Mouse (Mus musculus): ENCODE measurements at regions not wholly inside any gene's neighbourhood (a gene's known extent, or its start where the extent isn't known, plus 50 kb on each side); places are given as distances from the start of the nearest gene placed in this dataset.

DNA sequence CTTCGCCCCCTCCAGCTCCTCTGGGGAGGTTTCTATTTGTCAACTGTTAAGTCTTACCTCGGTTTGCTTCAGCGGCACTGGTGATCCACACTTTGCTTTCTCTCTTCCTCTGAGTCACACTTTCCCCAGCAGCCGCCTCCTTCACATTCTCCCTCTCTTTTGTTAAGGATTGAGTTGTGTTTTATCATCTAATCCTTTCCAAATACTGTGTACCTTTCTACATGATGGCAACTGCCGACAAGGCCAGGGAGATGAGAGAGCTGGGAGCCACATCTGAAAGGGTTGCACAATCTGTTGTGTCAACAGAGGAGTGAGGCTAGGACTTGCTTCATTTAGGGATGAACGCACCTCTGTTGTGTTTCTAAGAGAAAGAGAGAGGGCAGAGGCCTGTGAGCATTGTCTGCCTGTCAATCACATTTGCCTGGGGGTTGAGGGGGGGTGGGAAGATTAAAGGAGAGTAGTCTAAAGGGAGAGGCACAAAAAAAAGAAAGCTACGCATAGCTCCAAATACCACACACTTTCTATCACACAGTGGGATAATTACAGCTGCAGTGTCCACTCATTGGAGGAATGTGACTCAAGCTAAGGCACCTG lies 369.1 kb upstream of the Adamts16 start:
- H3K9me3 ChIP-seq (replicated peaks; ENCODE audit: low read length) = no peaks in the 10 kb centered on the region
- H3K27me3 ChIP-seq (replicated peaks) = no peaks in the 10 kb centered on the region
- H3K79me2 ChIP-seq (replicated peaks; ENCODE audit: control insufficient read depth, extremely low read depth, insufficient read depth, poor library complexity, severe bottlenecking) = no peaks in the 10 kb centered on the region
- H3K4me2 ChIP-seq (ENCODE audit: insufficient read depth, low read depth, poor library complexity, severe bottlenecking) = no peak overlapping the region
- DNase-seq (ENCODE audit: extremely low read depth) = peak; percentile 16
- H3K4me3 ChIP-seq (replicated peaks in 1 of 3; ENCODE audit: low read depth in 2 of 3, low read length in 2 of 3, poor library complexity in 1 of 3) = no peak overlapping the region
- peak overlapping the region; percentile 1; the same call in 1 of the 2 replicates for H3K9ac ChIP-seq (ENCODE audit: insufficient read depth, low read depth)
- dilution Hi-C loops (cut with MboI; ENCODE audit: extremely low pct_ligation_motif_present, extremely low pct_unique_long_range_greater_than_20kb, low sequenced_read_pairs) (no loop called here), in situ Hi-C loops (cut with MboI; ENCODE audit: low pct_ligation_motif_present, low pct_unique_long_range_greater_than_20kb, low sequenced_read_pairs) (no loop called here)
- peak; percentile 36; the same call in 1 of the 2 replicates for TF ChIP-seq EP300 (IDR thresholded peaks at IDR 0.05; ENCODE audit: low read length)
- no peak for TF ChIP-seq CHD2 (IDR thresholded peaks at IDR 0.05; ENCODE audit: low read length)
- peak; percentile 15; the same call in 1 of the 2 replicates for TF ChIP-seq JUN (IDR thresholded peaks at IDR 0.05; ENCODE audit: insufficient read depth, low read depth, low read length)
- no peak for TF ChIP-seq HCFC1 (IDR thresholded peaks at IDR 0.05; ENCODE audit: low read depth, low read length)
- no peak for TF ChIP-seq BHLHE40 (IDR thresholded peaks at IDR 0.05; ENCODE audit: low read depth, low read length)
- TF ChIP-seq NRF1 (IDR thresholded peaks at IDR 0.05; ENCODE audit: low read depth, low read length) = no peak
- TF ChIP-seq RCOR1 (conservative IDR thresholded peaks at IDR 0.05; ENCODE audit: low read depth, low read length) = no peak
- TF ChIP-seq SIN3A (IDR thresholded peaks at IDR 0.05; ENCODE audit: low read length) = no peak
- TF ChIP-seq MXI1 (IDR thresholded peaks at IDR 0.05; ENCODE audit: low read depth, low read length) = no peak
- TF ChIP-seq MEF2A (IDR thresholded peaks at IDR 0.05; ENCODE audit: borderline replicate concordance, low read depth, low read length) = no peak
- no peak for TF ChIP-seq TBP (conservative IDR thresholded peaks at IDR 0.05; ENCODE audit: low read depth, low read length)
- TF ChIP-seq JUND (conservative IDR thresholded peaks at IDR 0.05; ENCODE audit: low read depth, low read length) = no peak; the same call in 1 of the 2 replicates
- no peaks in the 10 kb centered on the region for H3K36me3 ChIP-seq (replicated peaks in 1 of 2; ENCODE audit: control insufficient read depth in 1 of 2, insufficient read depth in 1 of 2, low read length in 1 of 2)
- H3K4me1 ChIP-seq (ENCODE audit: control insufficient read depth in 1 of 2, insufficient read depth in 2 of 2) = peaks cover 4 to 17% of the 10 kb centered on the region in 2 experiments
- H3K27ac ChIP-seq (ENCODE audit: insufficient read depth, low read depth) = no peak overlapping the region

DNA sequence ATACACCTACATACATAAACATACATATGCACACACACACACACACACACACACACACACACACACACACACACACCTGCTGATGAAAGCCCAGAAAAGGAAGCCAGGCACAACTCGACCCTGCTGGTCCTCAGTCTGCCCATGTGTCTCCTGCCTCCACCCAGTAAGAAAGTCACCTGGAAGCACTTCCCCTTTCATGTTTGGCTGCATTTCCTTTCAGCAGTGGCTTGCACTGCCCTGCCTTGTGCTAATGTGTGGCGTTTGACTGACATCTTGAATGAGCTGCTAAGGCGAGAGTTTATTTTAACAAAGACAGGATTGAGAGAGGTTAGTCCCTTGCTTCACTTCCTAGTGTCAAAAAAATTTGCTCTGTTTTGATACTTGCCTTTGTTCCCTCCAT lies 364.1 kb upstream of the Adamts16 start:
- TF ChIP-seq ZKSCAN1 (IDR thresholded peaks at IDR 0.05; ENCODE audit: borderline replicate concordance, low read depth, low read length) (no peak), EP300 (IDR thresholded peaks at IDR 0.05; ENCODE audit: low read length) (peak; percentile 43; the same call in 1 of the 2 replicates), HCFC1 (IDR thresholded peaks at IDR 0.05; ENCODE audit: low read depth, low read length) (peak; percentile 17; the same call in 1 of the 2 replicates), MAFK (IDR thresholded peaks at IDR 0.05; ENCODE audit: insufficient replicate concordance, low read length) (no peak), PAX5 (IDR thresholded peaks at IDR 0.05; ENCODE audit: low read length) (no peak)
- DNase-seq (ENCODE audit: extremely low read depth) = peak; percentile 65
- Histone ChIP-seq H3K4me3 (replicated peaks in 1 of 3; ENCODE audit: low read depth in 2 of 3, low read length in 2 of 3, poor library complexity in 1 of 3) (no peak overlapping the region), H3K36me3 (replicated peaks in 1 of 2; ENCODE audit: control insufficient read depth in 1 of 2, insufficient read depth in 1 of 2, low read length in 1 of 2) (no peaks in the 10 kb centered on the region), H3K9ac (ENCODE audit: insufficient read depth, low read depth) (no peak overlapping the region), H3K4me2 (ENCODE audit: insufficient read depth, low read depth, poor library complexity, severe bottlenecking) (0 out of 2 replicates have a peak overlapping the region, but pooled peaks have one; percentile 1), H3K27ac (ENCODE audit: insufficient read depth, low read depth) (no peak overlapping the region), H3K79me2 (replicated peaks; ENCODE audit: control insufficient read depth, extremely low read depth, insufficient read depth, poor library complexity, severe bottlenecking) (no peaks in the 10 kb centered on the region), H3K4me1 (ENCODE audit: control insufficient read depth in 1 of 2, insufficient read depth in 2 of 2) (peaks cover 7 to 20% of the 10 kb centered on the region in 2 experiments), H3K9me3 (replicated peaks; ENCODE audit: low read length) (no peaks in the 10 kb centered on the region), H3K27me3 (replicated peaks) (no peaks in the 10 kb centered on the region)
- in situ Hi-C loops (cut with MboI; ENCODE audit: low pct_ligation_motif_present, low pct_unique_long_range_greater_than_20kb, low sequenced_read_pairs) (no loop called here), dilution Hi-C loops (cut with MboI; ENCODE audit: extremely low pct_ligation_motif_present, extremely low pct_unique_long_range_greater_than_20kb, low sequenced_read_pairs) (no loop called here)

Measured in CH12.LX (cell line).